Comparison of ENCODE assay signal across 9 mouse cellular contexts in the genomic region with DNA sequence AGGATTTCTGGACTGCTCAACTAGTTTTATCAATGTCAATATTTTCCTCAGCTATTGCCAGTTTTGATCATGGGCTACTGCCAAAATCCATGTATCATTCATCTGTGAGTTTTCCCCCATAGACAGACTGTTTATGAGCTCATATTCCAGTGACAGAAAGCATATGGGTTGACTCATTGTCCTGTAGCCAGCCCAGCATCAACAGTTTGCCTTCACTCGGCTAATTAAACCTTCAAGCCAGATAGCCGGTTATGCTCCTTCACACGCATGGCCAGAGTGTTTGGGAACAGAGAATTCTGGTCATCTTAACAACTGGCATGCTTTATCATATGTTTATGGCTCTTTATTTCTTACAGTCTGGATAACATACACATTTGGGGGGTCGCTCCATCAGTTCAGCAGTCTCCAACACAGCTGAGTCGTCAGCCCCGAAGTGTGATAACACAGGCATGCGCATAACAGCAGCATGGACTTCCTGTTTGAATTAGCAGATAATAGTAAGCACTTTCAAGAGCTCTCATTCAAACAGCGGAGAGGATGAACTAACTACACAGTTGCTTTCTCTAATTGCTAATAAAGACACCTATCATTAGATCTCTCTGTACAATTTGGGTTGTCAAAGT. TPM values are rescaled to one million over a fixed set of nuclear protein-coding genes. Genes with fewer than 3 reads are reported as not detected.
DNase-seq lines count a peak whose midpoint lies in the region; ATAC-seq lines count a peak whose summit lies in the region.
"Had no signal": no experiment of that assay in that cellular context is flagged by ENCODE, and none has a peak within 500 bp of the region (broad histone marks: within the 10 kb centered on the region; RNA-seq: fewer than 3 reads in every experiment).

No protein-coding gene starts in this region.

- peak overlapping the region; percentile 13; the same call in 1 of the 2 replicates for H3K4me2 ChIP-seq in lung, embryonic 15.5 days
- H3K4me2 ChIP-seq in heart, embryonic 14.5 days (ENCODE audit: low read length): peak overlapping the region; percentile 48
- H3K4me2 ChIP-seq in stomach, embryonic 15.5 days: no peak overlapping the region
- no peak overlapping the region for H3K4me2 ChIP-seq in midbrain, embryonic 11.5 days
- H3K4me2 ChIP-seq: embryonic facial prominence, embryonic 12.5 days had no signal

- no peaks in the 10 kb centered on the region for H3K27me3 ChIP-seq in lung, embryonic 15.5 days
- H3K27me3 ChIP-seq in heart, embryonic 14.5 days (ENCODE audit: control insufficient read depth, insufficient read depth, low read length): no peaks in the 10 kb centered on the region
- H3K27me3 ChIP-seq in stomach, embryonic 15.5 days (replicated peaks): no peaks in the 10 kb centered on the region
- H3K27me3 ChIP-seq in midbrain, embryonic 11.5 days (ENCODE audit: control insufficient read depth, insufficient read depth, low read length): no peaks in the 10 kb centered on the region
- H3K27me3 ChIP-seq: embryonic facial prominence, embryonic 12.5 days had no signal

- H3K9ac ChIP-seq in lung, embryonic 15.5 days: no peak overlapping the region
- H3K9ac ChIP-seq in heart, embryonic 14.5 days (ENCODE audit: low read length): no peak overlapping the region
- H3K9ac ChIP-seq in stomach, embryonic 15.5 days: no peak overlapping the region
- H3K9ac ChIP-seq in midbrain, embryonic 11.5 days (ENCODE audit: low read length): no peak overlapping the region
- H3K9ac ChIP-seq: embryonic facial prominence, embryonic 12.5 days had no signal

- intact Hi-C loops in heart, postnatal 25 days (cut with DNase I): loop anchor here (5.0 kb wide), 1 partner anchor 47 kb away; a partner anchor contains a TSS

- H3K4me1 ChIP-seq in lung, embryonic 15.5 days: peaks cover 8% of the 10 kb centered on the region; the same call in 1 of the 2 replicates
- peaks cover 10 to 25% of the 10 kb centered on the region in 2 experiments for H3K4me1 ChIP-seq in heart, embryonic 14.5 days (ENCODE audit: control insufficient read depth in 2 of 2, insufficient read depth in 2 of 2, low read length in 2 of 2)
- H3K4me1 ChIP-seq in stomach, embryonic 15.5 days: no peaks in the 10 kb centered on the region
- H3K4me1 ChIP-seq in midbrain, embryonic 11.5 days (ENCODE audit: control insufficient read depth, insufficient read depth, low read length): no peaks in the 10 kb centered on the region
- H3K4me1 ChIP-seq: embryonic facial prominence, embryonic 12.5 days had no signal

- no peaks in the 10 kb centered on the region for H3K9me3 ChIP-seq in lung, embryonic 15.5 days
- no peaks in the 10 kb centered on the region for H3K9me3 ChIP-seq in heart, embryonic 14.5 days (ENCODE audit: control insufficient read depth, low read length)
- H3K9me3 ChIP-seq in stomach, embryonic 15.5 days: no peaks in the 10 kb centered on the region
- no peaks in the 10 kb centered on the region for H3K9me3 ChIP-seq in midbrain, embryonic 11.5 days (ENCODE audit: control insufficient read depth, low read length)
- H3K9me3 ChIP-seq: embryonic facial prominence, embryonic 12.5 days had no signal

- peak; percentile 40 to 61 for DNase-seq in heart, adult 18-20 months
- no peak for DNase-seq in heart, postnatal 25 days (ENCODE audit: low spot score)
- no peak for DNase-seq in lung, postnatal 14 days
- no peak for DNase-seq in midbrain, embryonic 11.5 days (ENCODE audit: low spot score, missing footprints)
- no peak for DNase-seq in cerebellum, adult 18-20 months

- no peaks in the 10 kb centered on the region for H3K36me3 ChIP-seq in lung, embryonic 15.5 days
- no peaks in the 10 kb centered on the region for H3K36me3 ChIP-seq in heart, embryonic 14.5 days (ENCODE audit: control insufficient read depth, insufficient read depth, low read length)
- no peaks in the 10 kb centered on the region for H3K36me3 ChIP-seq in stomach, embryonic 15.5 days
- H3K36me3 ChIP-seq in midbrain, embryonic 11.5 days (ENCODE audit: control insufficient read depth, insufficient read depth, low read length): no peaks in the 10 kb centered on the region
- H3K36me3 ChIP-seq: embryonic facial prominence, embryonic 12.5 days had no signal

- H3K4me3 ChIP-seq in lung, embryonic 15.5 days: no peak overlapping the region
- no peak overlapping the region for H3K4me3 ChIP-seq in heart, embryonic 14.5 days (ENCODE audit: control insufficient read depth in 1 of 2, insufficient read depth in 1 of 2, low read depth in 1 of 2, low read length in 2 of 2)
- H3K4me3 ChIP-seq in stomach, embryonic 15.5 days (replicated peaks): no peak overlapping the region
- H3K4me3 ChIP-seq in midbrain, embryonic 11.5 days (ENCODE audit: low read depth, low read length): no peak overlapping the region
- H3K4me3 ChIP-seq: embryonic facial prominence, embryonic 12.5 days had no signal

- WGBS in lung, embryonic 15.5 days: 16% methylated on average over 8 of the region's 8 CpGs
- WGBS in heart, embryonic 14.5 days: 15% methylated on average over 8 of the region's 8 CpGs
- 29% methylated on average over 8 of the region's 8 CpGs for WGBS in stomach, embryonic 15.5 days
- 90% methylated on average over 8 of the region's 8 CpGs for WGBS in midbrain, embryonic 11.5 days

- ATAC-seq in lung, embryonic 15.5 days (ENCODE audit: borderline replicate concordance, extremely low read depth, low FRiP score, low TSS enrichment): peak; percentile 91
- ATAC-seq in heart, embryonic 14.5 days (ENCODE audit: insufficient number of reproducible peaks, insufficient read depth, low FRiP score, low read depth): no peak; the same call in 1 of the 2 replicates
- peak; percentile 77; the same call in 1 of the 2 replicates for ATAC-seq in stomach, embryonic 15.5 days (ENCODE audit: insufficient read depth, low FRiP score, low read depth)
- ATAC-seq in midbrain, embryonic 11.5 days (ENCODE audit: low FRiP score): no peak

- H3K27ac ChIP-seq in lung, embryonic 15.5 days: peak overlapping the region; percentile 81
- peak overlapping the region; percentile 29 to 42; a peak in 3 of 4 replicates for H3K27ac ChIP-seq in heart, embryonic 14.5 days (replicated peaks in 1 of 2; ENCODE audit: control insufficient read depth in 1 of 2, insufficient read depth in 1 of 2, low read depth in 2 of 2, low read length in 2 of 2)
- peak overlapping the region; percentile 68 for H3K27ac ChIP-seq in stomach, embryonic 15.5 days
- H3K27ac ChIP-seq in midbrain, embryonic 11.5 days (ENCODE audit: low read depth, low read length): no peak overlapping the region

RNA-seq across cellular contexts. Expression of a gene that starts 49.2 kb away (rescaled TPM):
- total RNA-seq in heart, adult 18-20 months (2021): 10 to 100 TPM; 16.7 to 23.8 TPM
- total RNA-seq in heart, postnatal 25 days (2021): 10 to 100 TPM; 14.7 to 17.1 TPM
- polyA plus RNA-seq in lung, embryonic 15.5 days (2015; fragmentation: Nextera tagmentation; extraction: Ambion mirVana): 94.4 and 106 TPM in 2 replicates
- 75.8 and 82.9 TPM in 2 replicates for polyA plus RNA-seq in heart, embryonic 14.5 days (2014; fragmentation: Nextera tagmentation; extraction: Ambion mirVana)
- polyA plus RNA-seq in stomach, embryonic 15.5 days (2015; fragmentation: Nextera tagmentation; extraction: Ambion mirVana): 52.1 and 53.7 TPM in 2 replicates
- polyA plus RNA-seq in midbrain, embryonic 11.5 days (2014; fragmentation: Nextera tagmentation; extraction: Ambion mirVana): 54.2 and 62.9 TPM in 2 replicates

Comparison
In these comparisons a context has a peak if more than half of its experiments do, and no peak if none do; other contexts are left out.
1. DNase-seq: peak in heart, adult 18-20 months (2 of 2); none in heart, postnatal 25 days (single experiment), lung, postnatal 14 days (single experiment), midbrain, embryonic 11.5 days (single experiment) and cerebellum, adult 18-20 months (0 of 2).
2. ATAC-seq: peak in lung, embryonic 15.5 days (single experiment) and stomach, embryonic 15.5 days (single experiment); none in heart, embryonic 14.5 days (single experiment) and midbrain, embryonic 11.5 days (single experiment).
3. H3K4me2 ChIP-seq: peak in lung, embryonic 15.5 days (single experiment) and heart, embryonic 14.5 days (single experiment); none in stomach, embryonic 15.5 days (single experiment) and midbrain, embryonic 11.5 days (single experiment).